Mouse (Mus musculus) stomach, adult 2 months (tissue): ENCODE results near the gene Mapk7. TPM values are rescaled to one million over a fixed set of nuclear protein-coding genes. Genes with fewer than 3 reads are reported as not detected.

ENCODE experiments used
- polyA plus RNA-seq: library from polyadenylated mRNA; depleted of rRNA; stranded (reverse); fragments of >200 nt; gene quantifications from 2 replicates; pipeline ENCODE4 v1.2.3, GENCODE M21; 2012; rRNA removed

Mapk7 gene
- 13.8 and 18.3 TPM in 2 replicates for polyA plus RNA-seq

GRCm38 (mm10) chr11:61494129-61494997 lies at the start of gene Mapk7:
TSS of gene Mapk7 (minus strand) at chr11:61494406.

GRCm38 (mm10) chr11:61504713-61505257 lies 10.6 kb upstream of the Mapk7 start, which contains the start of gene B9d1:
TSS of gene B9d1 (plus strand) at chr11:61505144.

GRCm38 (mm10) chr11:61484613-61485540 lies 9.3 kb downstream of the Mapk7 start, which contains the start of gene Mfap4:
TSS of gene Mfap4 (plus strand) at chr11:61485431.

Other genes with a start within 250 kb of the Mapk7 start
- 97.6 and 98.3 TPM in 2 replicates for gene Aldh3a2, start 226.9 kb downstream of the Mapk7 start, polyA plus RNA-seq
- 0.18 and 0.24 TPM in 2 replicates for gene Slc47a2, start 151.5 kb downstream of the Mapk7 start, polyA plus RNA-seq
- 0.27 and 0.42 TPM in 2 replicates for gene Slc47a1, start 116.1 kb downstream of the Mapk7 start, polyA plus RNA-seq
- 0.37 and 0.41 TPM in 2 replicates for gene Rnf112, start 40.3 kb downstream of the Mapk7 start, polyA plus RNA-seq
- gene Mfap4, start 9.0 kb downstream of the Mapk7 start, polyA plus RNA-seq = 126 and 140 TPM in 2 replicates
- gene B9d1, start 10.7 kb upstream of the Mapk7 start, polyA plus RNA-seq = 11.1 and 12.3 TPM in 2 replicates
- gene Epn2, start 85.3 kb upstream of the Mapk7 start, polyA plus RNA-seq = 10.7 and 10.8 TPM in 2 replicates
- 1.9 and 2.5 TPM in 2 replicates for gene Grap, start 158.9 kb upstream of the Mapk7 start, polyA plus RNA-seq
- gene Fam83g, start 189.7 kb upstream of the Mapk7 start, polyA plus RNA-seq = 8.9 and 10.3 TPM in 2 replicates
- 0.03 and 0.06 TPM in 2 replicates for gene Slc5a10, start 226.4 kb upstream of the Mapk7 start, polyA plus RNA-seq